Mouse (Mus musculus) forebrain, embryonic 16.5 days (tissue): Measurements from ENCODE around the gene Cerk. TPM values are rescaled to one million over a fixed set of nuclear protein-coding genes. Genes with fewer than 3 reads are reported as not detected.
"Not testable (repeated sequence)": the region's sequence is repeated elsewhere in the genome, so short reads cannot be mapped to it uniquely, and the experiment has no call there.

Experiments
- ATAC-seq: fragments of 200-750 bp; cut with Nextera tagmentation; 2 replicates; pipeline ENCODE4 v1.8.0; 2017; ENCODE audit warnings: mild to moderate bottlenecking, moderate library complexity
- H3K27ac ChIP-seq: fragments of 300-500 bp; sonication (generic); 2 replicates; pipeline ENCODE4 v1.5.1; 2014; ENCODE audit warnings: low read length, control low read depth
- H3K27me3 ChIP-seq: fragments of 300-500 bp; sonication (generic); replicated peaks from 2 replicates; pipeline ENCODE4 v1.6.1; 2014; ENCODE audit warnings: low read length; ENCODE audit not compliant: control insufficient read depth, insufficient read depth
- H3K36me3 ChIP-seq: fragments of 300-500 bp; sonication (generic); 2 replicates; pipeline ENCODE4 v1.6.1; 2014; ENCODE audit not compliant: control insufficient read depth, insufficient read depth
- H3K4me1 ChIP-seq: fragments of 300-500 bp; sonication (generic); replicated peaks from 2 replicates; pipeline ENCODE4 v1.6.1; 2014; ENCODE audit warnings: low read length; ENCODE audit not compliant: control insufficient read depth, insufficient read depth
- H3K4me2 ChIP-seq: fragments of 300-500 bp; sonication (generic); 2 replicates; pipeline ENCODE4 v1.6.1; 2014; ENCODE audit warnings: mild to moderate bottlenecking, low read length, control low read depth
- H3K4me3 ChIP-seq: fragments of 300-500 bp; sonication (generic); replicated peaks from 2 replicates; pipeline ENCODE4 v1.5.1; 2014; ENCODE audit warnings: mild to moderate bottlenecking, low read length, control low read depth
- H3K9ac ChIP-seq: fragments of 300-500 bp; sonication (generic); replicated peaks from 2 replicates; pipeline ENCODE4 v1.6.1; 2014; ENCODE audit warnings: low read depth, low read length, control low read depth
- H3K9me3 ChIP-seq: fragments of 300-500 bp; sonication (generic); 2 replicates; pipeline ENCODE4 v1.6.1; 2016; ENCODE audit warnings: low read length; ENCODE audit not compliant: control insufficient read depth
- WGBS: fragments of 180-500 bp; shearing (Covaris S2); extraction: QIAGEN DNeasy Blood & Tissue Kit; methylation state at CpG from one replicate; pipeline ENCODE4 v1.1.7; 2014; 5-methylcytosine and 5-hydroxymethylcytosine counted together
- polyA plus RNA-seq: library from polyadenylated mRNA; unstranded; fragments of >200 nt; fragmentation: Nextera tagmentation; extraction: Ambion mirVana; gene quantifications from 2 replicates; pipeline ENCODE4 v1.2.1, GENCODE M21; 2015

Gene Cerk
- polyA plus RNA-seq, 1 experiment from 2014 or later, result 23.8 TPM

DNA sequence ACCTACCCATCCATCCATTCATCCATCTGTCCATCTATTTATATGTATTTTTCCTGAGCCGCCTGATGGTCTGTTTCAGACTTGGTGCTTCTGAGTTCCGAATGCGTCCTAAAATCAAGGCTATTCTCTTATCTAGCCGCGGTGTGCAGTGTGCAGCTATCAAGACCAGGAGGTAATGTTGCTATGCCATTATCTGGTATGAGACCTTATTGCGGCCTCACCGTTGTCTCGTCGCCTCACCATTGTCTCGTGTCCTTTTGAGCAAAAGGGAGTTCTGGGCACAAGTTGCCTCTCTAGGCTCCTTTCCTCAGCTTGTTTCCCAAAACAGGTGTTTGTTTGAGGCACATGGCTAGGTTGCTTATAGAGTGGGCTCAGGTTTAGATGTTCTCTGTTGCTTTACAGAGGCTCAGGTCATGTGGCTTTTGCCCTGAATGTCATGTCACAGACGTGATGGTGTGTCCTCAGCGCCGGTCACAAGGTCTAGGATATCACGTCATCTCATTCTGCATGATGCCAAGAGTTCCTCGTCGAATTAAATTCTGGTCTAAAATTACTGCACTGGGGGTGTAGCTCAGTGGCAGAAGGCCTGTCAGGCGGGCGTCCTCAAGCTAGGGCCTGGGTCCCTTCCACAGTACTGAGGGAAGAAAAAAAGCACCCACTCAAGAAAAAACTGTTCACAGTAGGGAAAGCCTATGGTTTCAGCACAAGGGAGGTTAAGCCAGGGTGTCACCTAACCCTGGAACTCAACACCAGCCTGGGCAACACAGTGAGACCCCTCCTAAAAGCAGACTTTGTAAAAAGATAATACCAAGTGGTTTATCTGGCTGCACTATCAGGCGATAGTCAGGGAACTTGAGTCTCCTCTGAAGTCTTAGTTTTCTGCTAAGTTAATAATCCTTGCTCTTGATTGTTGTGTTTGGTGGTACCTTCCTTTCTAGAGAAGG, 81.3 kb downstream of the Cerk start:
- Histone ChIP-seq H3K36me3 (peaks cover 5% of the 10 kb centered on the region; the same call in 1 of the 2 replicates), H3K9me3 (no peaks in the 10 kb centered on the region), H3K9ac (no peak overlapping the region), H3K27ac (no peak overlapping the region), H3K4me1 (peaks cover 4% of the 10 kb centered on the region), H3K4me3 (no peak overlapping the region), H3K4me2 (no peak overlapping the region), H3K27me3 (no peaks in the 10 kb centered on the region)
- no peak for ATAC-seq
- WGBS, result 94% methylated on average over 19 of the region's 19 CpGs

- no peak overlapping the region for H3K4me3 ChIP-seq
- no peak overlapping the region for H3K27ac ChIP-seq
- no peak for ATAC-seq
- H3K4me1 ChIP-seq, result 0 out of 2 replicates have a peak, but pooled peaks cover 3% of the 10 kb centered on the region
- H3K4me2 ChIP-seq, result no peak overlapping the region
- no peaks in the 10 kb centered on the region for H3K9me3 ChIP-seq
- H3K36me3 ChIP-seq, result peaks cover 8% of the 10 kb centered on the region; the same call in 1 of the 2 replicates
- no peaks in the 10 kb centered on the region for H3K27me3 ChIP-seq
- no peak overlapping the region for H3K9ac ChIP-seq
- 91% methylated on average over 15 of the region's 15 CpGs for WGBS
These were observed 83.6 kb downstream of the Cerk start for GRCm38 (mm10) chr15:86102308-86102707.

- H3K36me3 ChIP-seq, result peaks cover 8% of the 10 kb centered on the region; the same call in 1 of the 2 replicates
- ATAC-seq, result no peak
These were observed 84.4 kb downstream of the Cerk start for GRCm38 (mm10) chr15:86101585-86101984.

GRCm38 (mm10) chr15:86097871-86098270, 88.1 kb downstream of the Cerk start:
- Histone ChIP-seq H3K27me3 (no peaks in the 10 kb centered on the region), H3K9me3 (no peaks in the 10 kb centered on the region), H3K36me3 (peaks cover 9% of the 10 kb centered on the region; the same call in 1 of the 2 replicates), H3K4me1 (0 out of 2 replicates have a peak, but pooled peaks cover 3% of the 10 kb centered on the region), H3K4me3 (no peak overlapping the region), H3K27ac (no peak overlapping the region), H3K4me2 (no peak overlapping the region), H3K9ac (no peak overlapping the region)
- no peak for ATAC-seq
- WGBS, result 26% methylated on average over 2 of the region's 2 CpGs

More at GRCm38 (mm10) chr15:86101585-86101984, 84.4 kb downstream of the Cerk start:
- H3K4me3 ChIP-seq, result no peak overlapping the region
- no peaks in the 10 kb centered on the region for H3K27me3 ChIP-seq
- H3K9me3 ChIP-seq, result no peaks in the 10 kb centered on the region
- H3K4me1 ChIP-seq, result 0 out of 2 replicates have a peak, but pooled peaks cover 3% of the 10 kb centered on the region
- H3K4me2 ChIP-seq, result no peak overlapping the region
- no peak overlapping the region for H3K27ac ChIP-seq
- WGBS, result 81% methylated on average over 9 of the region's 9 CpGs
- no peak overlapping the region for H3K9ac ChIP-seq

DNA sequence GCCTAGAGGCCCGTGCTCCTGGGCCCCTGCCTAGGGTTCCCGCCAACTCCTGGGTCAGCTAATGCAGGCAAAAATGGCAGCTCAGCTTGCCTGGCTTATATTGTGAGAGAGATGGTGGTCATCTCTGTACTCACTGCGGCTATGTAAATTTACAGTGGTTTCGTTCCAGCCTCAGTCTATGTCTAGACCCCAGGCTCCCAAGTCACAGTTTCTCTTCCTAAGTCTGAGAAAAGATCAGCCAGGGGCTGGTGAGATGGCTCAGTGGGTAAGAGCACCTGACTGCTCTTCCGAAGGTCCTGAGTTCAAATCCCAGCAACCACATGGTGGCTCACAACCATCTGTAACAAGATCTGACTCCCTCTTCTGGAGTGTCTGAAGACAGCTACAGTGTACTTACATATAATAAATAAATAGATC, 89.3 kb downstream of the Cerk start:
- H3K4me2 ChIP-seq, H3K4me1 ChIP-seq, H3K9ac ChIP-seq, H3K4me3 ChIP-seq, H3K27ac ChIP-seq, H3K27me3 ChIP-seq, H3K9me3 ChIP-seq, ATAC-seq: not testable (repeated sequence)
- peaks cover 13% of the 10 kb centered on the region; the same call in 1 of the 2 replicates for H3K36me3 ChIP-seq
- WGBS, result 96% methylated on average over 5 of the region's 5 CpGs

DNA sequence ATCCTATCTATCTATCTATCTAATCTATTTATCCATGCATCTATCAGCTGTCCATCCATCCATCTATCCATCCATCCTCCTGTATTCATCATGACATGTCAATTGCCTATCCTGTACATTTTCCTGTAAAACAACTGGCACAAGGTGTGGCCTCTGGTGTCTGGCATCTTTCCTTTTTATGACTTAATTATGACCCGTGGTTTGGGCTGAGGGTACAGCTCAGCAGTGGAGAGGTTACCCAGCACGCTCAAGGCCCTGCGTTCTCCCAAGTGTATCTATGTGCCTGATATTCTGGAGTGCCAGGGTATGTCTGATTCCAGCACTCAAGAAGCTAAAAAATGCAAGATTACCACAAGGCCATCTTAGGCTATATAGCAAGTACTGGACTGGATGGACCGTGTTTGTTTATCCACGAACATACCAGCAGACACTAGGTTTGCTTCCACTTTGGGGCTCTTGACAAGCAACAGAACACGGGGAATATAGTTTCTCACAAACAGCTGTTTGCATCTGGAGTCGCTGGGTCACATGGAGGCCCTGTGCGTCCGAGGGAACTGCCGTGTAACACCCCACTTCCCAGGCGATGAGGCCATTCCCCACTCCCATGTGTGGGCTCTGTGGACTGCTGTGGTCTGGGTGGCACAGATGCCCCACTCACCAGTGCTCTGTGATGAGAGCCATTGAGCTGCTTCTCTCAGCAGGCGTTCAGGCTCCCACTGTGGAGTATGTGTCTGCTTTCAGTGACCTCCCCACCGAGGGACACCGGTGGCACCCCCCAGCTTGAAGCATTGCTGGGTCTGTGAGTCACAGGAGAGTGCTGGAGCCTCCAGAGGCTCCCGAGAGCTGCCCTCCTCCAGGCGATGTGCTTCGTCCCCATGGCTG, 90.0 kb downstream of the Cerk start:
- Histone ChIP-seq H3K4me1 (peaks cover 3% of the 10 kb centered on the region; the same call in 1 of the 2 replicates), H3K4me2 (no peak overlapping the region), H3K4me3 (no peak overlapping the region), H3K9me3 (no peaks in the 10 kb centered on the region), H3K9ac (no peak overlapping the region), H3K27ac (no peak overlapping the region), H3K27me3 (no peaks in the 10 kb centered on the region), H3K36me3 (peaks cover 12% of the 10 kb centered on the region; the same call in 1 of the 2 replicates)
- WGBS, result 94% methylated on average over 17 of the region's 17 CpGs
- ATAC-seq, result no peak

GRCm38 (mm10) chr15:86094324-86095121, 91.4 kb downstream of the Cerk start:
- H3K4me1 ChIP-seq, result peaks cover 5% of the 10 kb centered on the region; the same call in 1 of the 2 replicates
- H3K27me3 ChIP-seq, result no peaks in the 10 kb centered on the region
- no peak overlapping the region for H3K9ac ChIP-seq
- no peak overlapping the region for H3K4me3 ChIP-seq
- H3K4me2 ChIP-seq, result no peak overlapping the region
- ATAC-seq, result no peak
- peaks cover 8% of the 10 kb centered on the region; the same call in 1 of the 2 replicates for H3K36me3 ChIP-seq
- no peak overlapping the region for H3K27ac ChIP-seq
- WGBS, result 78% methylated on average over 10 of the region's 10 CpGs
- no peaks in the 10 kb centered on the region for H3K9me3 ChIP-seq

- Histone ChIP-seq H3K9ac (no peak overlapping the region), H3K36me3 (peaks cover 6% of the 10 kb centered on the region; the same call in 1 of the 2 replicates), H3K27me3 (no peaks in the 10 kb centered on the region), H3K27ac (no peak overlapping the region), H3K4me2 (no peak overlapping the region), H3K4me1 (peaks cover 15% of the 10 kb centered on the region), H3K4me3 (no peak overlapping the region), H3K9me3 (no peaks in the 10 kb centered on the region)
- WGBS, result 92% methylated on average over 1 of the region's 1 CpGs
- ATAC-seq, result no peak
These were observed 92.7 kb downstream of the Cerk start for GRCm38 (mm10) chr15:86093236-86093635.
